Mouse (Mus musculus): ENCODE results near the gene Neurl1a.

DNA sequence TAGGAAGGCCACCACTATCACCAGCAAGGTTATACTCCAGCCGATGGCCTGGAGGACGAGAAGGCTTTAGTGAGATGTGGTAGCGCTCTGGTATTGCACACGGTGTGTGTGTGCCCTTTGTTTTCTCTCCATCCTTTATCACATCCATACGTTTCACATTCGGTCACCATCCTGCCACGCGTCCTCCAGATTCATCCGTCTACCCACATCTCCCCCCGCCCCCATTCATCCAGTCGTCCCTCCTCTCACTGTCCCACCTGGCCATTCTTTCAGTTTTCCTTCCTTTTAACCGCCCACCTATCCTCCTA is 26.6 kb upstream of the Neurl1a start:
- TF ChIP-seq CTCF (IDR thresholded peaks at IDR 0.05; ENCODE audit: borderline replicate concordance, control insufficient read depth, extremely low read depth, insufficient read depth, low read length, poor library complexity) (no peak), POLR2A (IDR thresholded peaks at IDR 0.05; ENCODE audit: control insufficient read depth, extremely low read depth, insufficient read depth, low read length, poor library complexity) (no peak)
